Mouse (Mus musculus): ENCODE results near the gene Pfkl.
"Not testable (repeated sequence)": the region's sequence is repeated elsewhere in the genome, so short reads cannot be mapped to it uniquely, and the experiment has no call there.

Gene Pfkl

GRCm38 (mm10) chr10:77971709-77972553 is 38.0 kb downstream of the Pfkl start:
- peak; percentile 60 for DNase-seq (ENCODE audit: low read depth)

GRCm38 (mm10) chr10:77971191-77971590 is 38.7 kb downstream of the Pfkl start:
- no peak for DNase-seq (ENCODE audit: low read depth)

- DNase-seq (ENCODE audit: low read depth): no peak
Measured at GRCm38 (mm10) chr10:77970481-77970880, 39.4 kb downstream of the Pfkl start, which contains the start of gene Trpm2. Trpm2 (minus strand) TSS chr10:77970563.

GRCm38 (mm10) chr10:77969973-77970325 is 39.9 kb downstream of the Pfkl start:
- no peak for DNase-seq (ENCODE audit: low read depth)

- no peak for DNase-seq (ENCODE audit: low read depth)
Measured at GRCm38 (mm10) chr10:77969274-77969972, 40.5 kb downstream of the Pfkl start.

GRCm38 (mm10) chr10:77963971-77964370 is 45.9 kb downstream of the Pfkl start:
- no peak for DNase-seq (ENCODE audit: low read depth)

- peak; percentile 58 for DNase-seq (ENCODE audit: low read depth)
Measured at GRCm38 (mm10) chr10:77962725-77963124, 47.2 kb downstream of the Pfkl start.

GRCm38 (mm10) chr10:77950468-77950867 is 59.4 kb downstream of the Pfkl start:
- not testable (repeated sequence) for DNase-seq (ENCODE audit: low read depth)

- DNase-seq (ENCODE audit: low read depth): peak; percentile 20
Measured at GRCm38 (mm10) chr10:77939685-77940084, 70.2 kb downstream of the Pfkl start.

All from NIH3T3 (cell line).